Mouse (Mus musculus): ENCODE data around the gene Scarf1. TPM values are rescaled to one million over a fixed set of nuclear protein-coding genes. Genes with fewer than 3 reads are reported as not detected.

The Scarf1 gene
- polyA plus RNA-seq, 1 experiment = 0.11 TPM

DNA sequence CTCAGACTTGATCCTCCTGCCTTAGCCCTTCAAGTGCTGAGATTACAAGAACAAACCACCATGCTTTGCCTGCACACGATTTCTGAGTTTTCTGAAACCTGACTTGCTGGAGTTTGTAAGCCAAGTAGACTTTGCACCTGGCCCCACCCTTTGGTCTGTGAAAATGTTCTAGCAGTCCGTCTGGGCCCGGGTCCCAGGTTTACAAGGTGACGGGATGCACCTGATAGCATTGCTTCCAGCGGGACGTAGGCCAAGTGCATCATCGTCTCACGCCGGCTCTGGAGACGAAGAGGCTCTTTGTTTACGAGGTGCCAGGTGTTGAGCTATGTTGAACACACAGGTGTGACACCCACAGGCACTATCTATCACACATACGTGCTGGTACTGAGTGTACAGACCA, 55.6 kb downstream of the Scarf1 start:
- no peak for TF ChIP-seq MYOD1 (IDR thresholded peaks at IDR 0.05; ENCODE audit: control insufficient read depth, insufficient read length, low read depth)
- TF ChIP-seq CTCF (IDR thresholded peaks at IDR 0.05; ENCODE audit: control insufficient read depth, insufficient read depth, insufficient read length) = no peak
- TF ChIP-seq USF1 (IDR thresholded peaks at IDR 0.05; ENCODE audit: low read depth) = no peak
- no peak for TF ChIP-seq CEBPB (IDR thresholded peaks at IDR 0.05; ENCODE audit: low read depth)
- TF ChIP-seq FOSL1 (IDR thresholded peaks at IDR 0.05; ENCODE audit: insufficient read depth, low read length, poor library complexity, severe bottlenecking) = no peak
- no peak for TF ChIP-seq MYOG (IDR thresholded peaks at IDR 0.05; ENCODE audit: control insufficient read depth, extremely low read depth, insufficient read length)
- no peak for TF ChIP-seq MAX (IDR thresholded peaks at IDR 0.05)
- Histone ChIP-seq H3K4me3 (ENCODE audit: insufficient read depth, poor library complexity, severe bottlenecking) (no peak overlapping the region), H3K27me3 (ENCODE audit: control insufficient read depth, insufficient read depth, insufficient read length) (no peaks in the 10 kb centered on the region), H3K36me3 (ENCODE audit: control insufficient read depth, insufficient read depth) (peaks cover 5% of the 10 kb centered on the region), H3ac (ENCODE audit: control insufficient read depth, insufficient read length, low read depth) (no peak overlapping the region), H3K79me3 (ENCODE audit: low read depth) (no peaks in the 10 kb centered on the region), H3K79me2 (ENCODE audit: control insufficient read depth, insufficient read depth) (no peaks in the 10 kb centered on the region)

- H3K36me3 ChIP-seq (ENCODE audit: control insufficient read depth, insufficient read depth) = peaks cover 5% of the 10 kb centered on the region
- H3K27me3 ChIP-seq (ENCODE audit: control insufficient read depth, insufficient read depth, insufficient read length) = no peaks in the 10 kb centered on the region
- H3K79me3 ChIP-seq (ENCODE audit: low read depth) = no peaks in the 10 kb centered on the region
- no peak overlapping the region for H3K4me3 ChIP-seq (ENCODE audit: insufficient read depth, poor library complexity, severe bottlenecking)
- H3K79me2 ChIP-seq (ENCODE audit: control insufficient read depth, insufficient read depth) = no peaks in the 10 kb centered on the region
- no peak for TF ChIP-seq FOSL1 (IDR thresholded peaks at IDR 0.05; ENCODE audit: insufficient read depth, low read length, poor library complexity, severe bottlenecking)
- TF ChIP-seq MAX (IDR thresholded peaks at IDR 0.05) = no peak
- TF ChIP-seq MYOD1 (IDR thresholded peaks at IDR 0.05; ENCODE audit: control insufficient read depth, insufficient read length, low read depth) = no peak
- TF ChIP-seq CEBPB (IDR thresholded peaks at IDR 0.05; ENCODE audit: low read depth) = no peak
- no peak for TF ChIP-seq MYOG (IDR thresholded peaks at IDR 0.05; ENCODE audit: control insufficient read depth, extremely low read depth, insufficient read length)
- no peak for TF ChIP-seq USF1 (IDR thresholded peaks at IDR 0.05; ENCODE audit: low read depth)
- no peak for TF ChIP-seq CTCF (IDR thresholded peaks at IDR 0.05; ENCODE audit: control insufficient read depth, insufficient read depth, insufficient read length)
- H3ac ChIP-seq (ENCODE audit: control insufficient read depth, insufficient read length, low read depth) = no peak overlapping the region
These were observed 57.2 kb downstream of the Scarf1 start for GRCm38 (mm10) chr11:75570375-75571125.

DNA sequence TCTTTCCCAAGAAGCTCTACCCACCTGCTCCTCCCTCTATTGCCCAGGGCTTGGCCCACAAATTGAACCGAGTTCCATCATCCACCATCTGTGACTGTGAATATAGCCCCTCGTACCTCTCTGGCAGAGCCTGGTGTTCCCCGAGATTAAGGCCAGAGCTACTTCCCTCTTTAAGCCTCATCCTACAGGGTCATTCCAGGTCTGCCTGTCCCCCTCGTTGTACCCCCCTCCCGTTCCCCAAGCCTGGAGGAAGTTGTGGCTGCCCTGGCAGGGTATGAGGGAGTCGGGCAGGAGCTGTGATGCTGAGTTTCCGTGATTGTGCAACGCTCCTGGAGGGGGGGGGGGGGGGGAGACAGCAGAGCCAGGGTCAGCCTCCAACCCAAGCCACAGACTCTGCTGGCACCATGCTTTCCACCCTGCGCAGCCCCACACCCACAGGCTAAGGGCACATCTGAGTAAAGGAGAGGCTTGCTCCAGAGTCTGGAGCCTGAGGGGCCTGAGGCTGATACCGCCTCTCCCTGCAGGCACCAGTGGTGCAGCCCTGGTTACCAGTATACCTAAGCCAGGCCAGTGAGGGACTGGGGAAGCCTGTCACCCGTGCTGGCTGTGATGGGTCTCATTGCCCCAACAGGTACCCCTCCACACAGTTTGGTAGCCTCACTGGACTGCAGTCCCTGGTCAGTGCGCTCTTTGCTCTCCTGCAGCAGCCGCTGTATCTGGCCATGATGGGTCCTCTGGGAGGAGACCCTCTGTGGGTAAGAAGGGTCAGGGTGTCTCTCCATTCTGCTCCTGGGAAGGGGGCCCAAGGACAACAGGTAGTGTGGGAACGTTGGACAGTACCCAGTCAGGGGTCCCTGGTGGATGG, 58.0 kb downstream of the Scarf1 start:
- no peak overlapping the region for H3ac ChIP-seq (ENCODE audit: control insufficient read depth, insufficient read length, low read depth)
- H3K36me3 ChIP-seq (ENCODE audit: control insufficient read depth, insufficient read depth) = peaks cover 5% of the 10 kb centered on the region
- H3K79me2 ChIP-seq (ENCODE audit: control insufficient read depth, insufficient read depth) = no peaks in the 10 kb centered on the region
- TF ChIP-seq MAX (IDR thresholded peaks at IDR 0.05) (no peak), FOSL1 (IDR thresholded peaks at IDR 0.05; ENCODE audit: insufficient read depth, low read length, poor library complexity, severe bottlenecking) (no peak), MYOD1 (IDR thresholded peaks at IDR 0.05; ENCODE audit: control insufficient read depth, insufficient read length, low read depth) (no peak), CTCF (IDR thresholded peaks at IDR 0.05; ENCODE audit: control insufficient read depth, insufficient read depth, insufficient read length) (no peak), MYOG (IDR thresholded peaks at IDR 0.05; ENCODE audit: control insufficient read depth, extremely low read depth, insufficient read length) (no peak), CEBPB (IDR thresholded peaks at IDR 0.05; ENCODE audit: low read depth) (peak; percentile 94), USF1 (IDR thresholded peaks at IDR 0.05; ENCODE audit: low read depth) (no peak)
- H3K4me3 ChIP-seq (ENCODE audit: insufficient read depth, poor library complexity, severe bottlenecking) = no peak overlapping the region
- H3K79me3 ChIP-seq (ENCODE audit: low read depth) = no peaks in the 10 kb centered on the region
- no peaks in the 10 kb centered on the region for H3K27me3 ChIP-seq (ENCODE audit: control insufficient read depth, insufficient read depth, insufficient read length)

DNA sequence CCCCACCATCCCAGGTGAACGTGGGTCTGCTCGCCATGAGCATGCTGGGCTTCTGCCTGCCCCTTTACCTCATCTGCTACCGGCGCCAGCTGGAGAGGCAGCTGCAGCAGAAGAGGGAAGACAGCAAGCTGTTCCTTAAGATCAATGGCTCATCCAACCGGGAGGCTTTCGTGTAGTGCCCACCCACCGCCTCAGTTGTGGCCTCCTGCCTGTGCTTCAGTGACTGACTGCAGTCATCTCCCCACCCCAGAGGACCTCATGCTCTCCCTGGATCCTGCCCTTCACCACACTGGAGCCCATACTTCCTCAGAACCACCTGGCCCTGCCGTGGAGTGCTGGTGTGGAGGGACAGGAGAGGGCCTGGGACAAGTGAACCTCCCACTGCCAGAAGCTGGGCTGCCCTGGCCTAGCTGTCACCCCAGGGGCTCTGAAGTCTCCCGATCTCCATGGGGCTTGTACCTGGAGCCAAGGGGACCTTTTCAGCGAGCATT, 59.0 kb downstream of the Scarf1 start:
- Histone ChIP-seq H3K4me3 (ENCODE audit: insufficient read depth, poor library complexity, severe bottlenecking) (no peak overlapping the region), H3ac (ENCODE audit: control insufficient read depth, insufficient read length, low read depth) (peak overlapping the region; percentile 19), H3K27me3 (ENCODE audit: control insufficient read depth, insufficient read depth, insufficient read length) (no peaks in the 10 kb centered on the region), H3K79me3 (ENCODE audit: low read depth) (no peaks in the 10 kb centered on the region), H3K36me3 (ENCODE audit: control insufficient read depth, insufficient read depth) (peaks cover 5% of the 10 kb centered on the region), H3K79me2 (ENCODE audit: control insufficient read depth, insufficient read depth) (no peaks in the 10 kb centered on the region)
- TF ChIP-seq CTCF (IDR thresholded peaks at IDR 0.05; ENCODE audit: control insufficient read depth, insufficient read depth, insufficient read length) (no peak), MYOG (IDR thresholded peaks at IDR 0.05; ENCODE audit: control insufficient read depth, extremely low read depth, insufficient read length) (no peak), FOSL1 (IDR thresholded peaks at IDR 0.05; ENCODE audit: insufficient read depth, low read length, poor library complexity, severe bottlenecking) (no peak)

DNA sequence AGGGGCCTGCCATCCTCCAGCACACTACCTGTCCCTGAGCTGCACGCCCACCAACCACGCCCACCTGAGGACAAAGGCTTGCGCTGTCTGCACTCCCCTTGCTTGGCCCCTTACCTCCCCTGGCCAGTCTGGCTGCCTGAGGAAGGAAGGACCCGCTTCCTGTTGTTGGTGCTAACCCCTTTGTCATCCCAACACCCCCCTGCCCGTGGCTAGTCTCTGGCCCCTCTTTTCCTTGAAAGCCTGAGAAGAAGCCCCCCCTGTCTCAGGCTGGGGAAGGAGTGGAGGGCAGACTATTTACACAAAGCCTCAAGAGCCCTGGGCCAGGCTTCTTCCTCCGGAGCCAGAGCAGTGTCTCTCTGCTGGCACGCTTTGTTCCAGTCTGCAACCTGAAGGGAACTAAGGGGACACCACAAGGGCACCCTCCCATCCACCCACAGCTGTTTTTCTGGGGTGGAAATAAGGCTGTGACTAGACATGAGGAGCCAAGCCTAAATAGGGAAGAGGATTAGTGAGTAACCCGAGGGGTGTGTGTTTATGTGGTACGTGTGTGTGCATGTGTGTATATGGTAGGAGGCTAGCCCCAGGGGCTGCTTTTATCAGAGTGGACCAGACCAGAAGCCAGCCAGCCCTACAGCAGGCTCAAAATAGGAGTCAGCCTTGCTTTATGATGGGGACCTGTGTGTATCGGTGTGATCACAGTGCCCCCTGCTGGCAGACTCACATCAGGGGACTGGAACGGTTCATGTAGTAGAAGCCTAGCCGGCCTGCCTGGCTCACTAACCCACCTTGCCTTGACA, 59.7 kb downstream of the Scarf1 start:
- TF ChIP-seq CTCF (IDR thresholded peaks at IDR 0.05; ENCODE audit: control insufficient read depth, insufficient read depth, insufficient read length) (peak; percentile 92), MAX (IDR thresholded peaks at IDR 0.05) (no peak)
- peaks cover 5% of the 10 kb centered on the region for H3K36me3 ChIP-seq (ENCODE audit: control insufficient read depth, insufficient read depth)
- H3ac ChIP-seq (ENCODE audit: control insufficient read depth, insufficient read length, low read depth) = peak overlapping the region; percentile 12
- H3K4me3 ChIP-seq (ENCODE audit: insufficient read depth, poor library complexity, severe bottlenecking) = no peak overlapping the region
- no peaks in the 10 kb centered on the region for H3K79me3 ChIP-seq (ENCODE audit: low read depth)
- no peaks in the 10 kb centered on the region for H3K79me2 ChIP-seq (ENCODE audit: control insufficient read depth, insufficient read depth)
- H3K27me3 ChIP-seq (ENCODE audit: control insufficient read depth, insufficient read depth, insufficient read length) = no peaks in the 10 kb centered on the region
